Mouse (Mus musculus): ENCODE measurements at regions not wholly inside any gene's neighbourhood (a gene's known extent, or its start where the extent isn't known, plus 50 kb on each side); places are given as distances from the start of the nearest gene placed in this dataset.
A peak's percentile ranks its signal among the peaks of the same experiment; 100 is the strongest.
"Not testable (repeated sequence)": the region's sequence is repeated elsewhere in the genome, so short reads cannot be mapped to it uniquely, and the experiment has no call there.

- DNase-seq, result no peak
These were observed 99.4 kb upstream of the Mrps10 start for GRCm38 (mm10) chr17:47269053-47269891.

GRCm38 (mm10) chr17:47267843-47268242 lies 100.8 kb upstream of the Mrps10 start:
- no peak for DNase-seq

- no peak for DNase-seq
These were observed 101.6 kb upstream of the Mrps10 start for GRCm38 (mm10) chr17:47267076-47267475.

- DNase-seq, result no peak
These were observed 102.4 kb upstream of the Mrps10 start for GRCm38 (mm10) chr17:47266335-47266734.

- no peak for DNase-seq
These were observed 105.7 kb upstream of the Mrps10 start for GRCm38 (mm10) chr17:47262986-47263385.

GRCm38 (mm10) chr17:47262141-47262540 lies 106.5 kb upstream of the Mrps10 start:
- no peak for DNase-seq

GRCm38 (mm10) chr17:47260976-47261375 lies 107.7 kb upstream of the Mrps10 start:
- DNase-seq, result no peak

GRCm38 (mm10) chr17:47258296-47258695 lies 110.4 kb upstream of the Mrps10 start:
- no peak for DNase-seq

- DNase-seq, result no peak
These were observed 113.5 kb upstream of the Mrps10 start for GRCm38 (mm10) chr17:47255209-47255608.

GRCm38 (mm10) chr17:47254026-47254425 lies 114.7 kb upstream of the Mrps10 start:
- no peak for DNase-seq

- no peak for DNase-seq
These were observed 118.7 kb upstream of the Mrps10 start for GRCm38 (mm10) chr17:47250001-47250400.

GRCm38 (mm10) chr17:47249176-47249575 lies 119.5 kb upstream of the Mrps10 start:
- DNase-seq, result no peak

GRCm38 (mm10) chr17:47248053-47248452 lies 120.6 kb upstream of the Mrps10 start:
- DNase-seq, result no peak

GRCm38 (mm10) chr17:47247516-47247915 lies 121.2 kb upstream of the Mrps10 start:
- DNase-seq, result no peak

GRCm38 (mm10) chr17:47246605-47247004 lies 122.1 kb upstream of the Mrps10 start:
- DNase-seq, result no peak

- DNase-seq, result no peak
These were observed 123.1 kb upstream of the Mrps10 start for GRCm38 (mm10) chr17:47245635-47246034.

GRCm38 (mm10) chr17:47239086-47239485 lies 129.6 kb upstream of the Mrps10 start:
- no peak for DNase-seq

GRCm38 (mm10) chr17:47237881-47238280 lies 130.8 kb upstream of the Mrps10 start:
- not testable (repeated sequence) for DNase-seq

GRCm38 (mm10) chr17:47234343-47234742 lies 134.3 kb upstream of the Mrps10 start:
- DNase-seq, result no peak

GRCm38 (mm10) chr17:47233003-47233678 lies 135.5 kb upstream of the Mrps10 start:
- DNase-seq, result no peak

- peak; percentile 22 for DNase-seq
These were observed 138.0 kb upstream of the Mrps10 start for GRCm38 (mm10) chr17:47230715-47231114.

GRCm38 (mm10) chr17:47226391-47226790 lies 142.3 kb upstream of the Mrps10 start:
- no peak for DNase-seq

GRCm38 (mm10) chr17:47225306-47226269 lies 143.1 kb upstream of the Mrps10 start:
- DNase-seq, result no peak

All from thymus, postnatal 14 days (tissue).